Mouse (Mus musculus) large intestine, adult 2 months (tissue): ENCODE measurements at regions not wholly inside any gene's neighbourhood (a gene's known extent, or its start where the extent isn't known, plus 50 kb on each side); places are given as distances from the start of the nearest gene placed in this dataset.

Source experiments
- DNase-seq: peaks from one replicate; pipeline ENCODE4 v3.0.0-alpha.2; 2012; ENCODE audit warnings: low read depth, low spot score
- WGBS: fragments of 180-500 bp; shearing (Covaris S2); methylation state at CpG from one replicate; pipeline ENCODE4 v1.1.7; 2018; 5-methylcytosine and 5-hydroxymethylcytosine counted together

- WGBS = 53% methylated on average over 3 of the region's 3 CpGs
- no peak for DNase-seq
Measured at GRCm38 (mm10) chr4:87593644-87594043, 363.4 kb upstream of the Slc24a2 start.

GRCm38 (mm10) chr4:87590797-87591196 is 360.5 kb upstream of the Slc24a2 start:
- DNase-seq = no peak
- 79% methylated on average over 3 of the region's 3 CpGs for WGBS

DNA sequence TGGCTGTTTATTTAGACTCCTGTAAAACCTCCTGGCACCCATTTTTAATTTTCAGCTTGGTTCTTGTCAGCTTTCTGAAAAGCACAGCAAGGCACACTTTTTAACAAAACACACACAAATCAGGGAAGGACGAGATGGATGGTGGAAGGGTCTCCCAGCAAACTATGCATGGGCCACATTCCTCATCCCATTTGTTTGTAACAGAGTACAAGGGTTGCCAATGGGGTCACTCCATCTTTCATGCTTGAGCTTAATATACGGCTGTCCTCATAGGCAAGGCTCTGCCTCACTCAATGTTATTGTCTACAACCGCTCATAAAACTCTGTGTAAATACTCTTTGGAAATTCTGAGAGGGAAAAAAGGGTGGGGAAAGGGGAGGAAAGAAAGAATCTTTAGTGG is 347.9 kb upstream of the Slc24a2 start:
- peak; percentile 33 for DNase-seq
- WGBS = 21% methylated on average over 3 of the region's 3 CpGs

GRCm38 (mm10) chr4:87570950-87571349 is 340.7 kb upstream of the Slc24a2 start:
- no peak for DNase-seq
- WGBS = 84% methylated on average over 8 of the region's 8 CpGs

- 61% methylated on average over 13 of the region's 13 CpGs for WGBS
- no peak for DNase-seq
Measured at GRCm38 (mm10) chr4:87570470-87570891, 340.2 kb upstream of the Slc24a2 start.

DNA sequence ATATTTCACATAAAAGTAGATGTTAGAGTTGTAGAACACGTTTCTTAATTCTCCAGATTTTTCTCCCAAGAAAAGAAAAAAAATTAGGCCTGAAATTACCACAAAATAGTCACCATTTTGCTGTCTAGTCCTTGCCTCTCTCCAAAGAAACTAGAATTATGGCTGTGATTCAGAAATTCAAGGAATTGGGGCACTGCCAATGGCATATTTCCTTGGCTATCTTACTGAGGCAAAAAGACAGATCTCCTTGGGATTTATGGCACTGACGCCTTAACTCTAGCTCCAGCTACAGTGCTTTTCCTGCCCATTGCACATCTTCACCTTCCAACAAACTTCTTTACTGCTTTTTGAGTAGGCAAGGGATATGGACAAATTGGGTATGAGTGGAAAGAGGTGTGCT is 336.3 kb upstream of the Slc24a2 start:
- 77% methylated on average over 2 of the region's 2 CpGs for WGBS
- no peak for DNase-seq

DNA sequence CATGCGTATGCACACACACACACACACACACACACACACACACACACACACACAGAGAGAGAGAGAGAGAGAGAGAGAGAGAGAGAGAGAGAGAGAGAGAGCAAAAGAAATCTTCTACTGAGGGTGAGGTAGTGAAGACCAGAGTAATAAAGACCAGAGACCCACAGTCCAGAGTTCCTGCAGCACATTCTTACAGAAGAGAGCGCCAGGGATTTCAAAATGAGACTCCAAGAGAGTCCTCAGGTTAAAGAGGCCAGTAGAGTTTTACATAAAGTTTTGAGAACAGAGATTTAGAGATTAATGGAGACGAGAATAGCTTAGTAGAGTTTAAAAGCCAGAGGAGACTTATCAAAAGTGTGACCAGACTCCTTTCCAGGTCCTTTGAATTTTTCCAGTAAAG is 324.6 kb upstream of the Slc24a2 start:
- no peak for DNase-seq
- WGBS = 83% methylated on average over 3 of the region's 3 CpGs
